Mouse (Mus musculus) left cerebral cortex, adult 11 months (tissue): ENCODE results near the gene Gm10282.

ENCODE experiments used
- DNase-seq: peaks from one replicate; pipeline ENCODE4 v3.0.0; 2022; ENCODE audit warnings: low spot score

Gm10282 gene

GRCm38 (mm10) chr8:72298928-72299327 lies 6.1 kb downstream of the Gm10282 start:
- no peak for DNase-seq

GRCm38 (mm10) chr8:72296561-72296960 lies 8.5 kb downstream of the Gm10282 start:
- no peak for DNase-seq

GRCm38 (mm10) chr8:72295679-72296078 lies 9.4 kb downstream of the Gm10282 start:
- DNase-seq: peak; percentile 49

DNA sequence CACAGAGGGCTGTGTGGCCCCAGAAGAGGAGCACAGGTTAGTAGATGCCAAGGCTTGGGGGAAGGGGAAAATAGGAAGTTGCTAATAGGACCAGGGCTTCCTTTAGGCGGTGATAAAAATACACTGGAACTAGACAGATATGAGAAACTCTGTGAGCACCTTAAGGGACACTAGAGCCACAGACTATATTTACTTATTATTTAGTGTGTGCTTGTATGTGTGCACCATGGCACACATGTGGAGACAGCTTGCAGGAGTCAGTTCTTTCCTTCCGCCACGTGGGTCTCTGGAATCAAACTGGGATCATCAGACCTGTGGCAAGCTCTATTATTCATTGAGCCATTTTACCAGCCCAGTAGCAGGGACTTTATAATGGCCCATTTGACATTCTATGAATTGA lies 9.9 kb downstream of the Gm10282 start:
- no peak for DNase-seq

DNA sequence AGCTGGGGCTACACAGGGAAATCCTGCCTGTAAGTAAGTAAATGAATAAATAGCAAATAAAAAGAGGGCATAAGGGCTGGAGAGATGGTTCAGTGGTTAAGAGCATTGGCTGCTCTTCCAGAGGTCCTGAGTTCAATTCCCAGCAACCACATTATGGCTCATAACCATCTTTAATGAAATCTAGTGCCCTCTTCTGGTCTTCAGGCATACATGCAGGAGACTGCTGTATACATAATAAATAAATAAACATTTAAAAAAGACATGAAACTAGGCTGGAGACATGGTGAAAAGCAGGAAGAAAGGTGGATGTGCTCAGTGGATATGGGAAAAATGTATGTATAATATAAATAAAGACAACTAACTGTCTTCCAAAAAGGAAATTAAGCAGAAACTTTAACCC lies 11.8 kb downstream of the Gm10282 start:
- no peak for DNase-seq

DNA sequence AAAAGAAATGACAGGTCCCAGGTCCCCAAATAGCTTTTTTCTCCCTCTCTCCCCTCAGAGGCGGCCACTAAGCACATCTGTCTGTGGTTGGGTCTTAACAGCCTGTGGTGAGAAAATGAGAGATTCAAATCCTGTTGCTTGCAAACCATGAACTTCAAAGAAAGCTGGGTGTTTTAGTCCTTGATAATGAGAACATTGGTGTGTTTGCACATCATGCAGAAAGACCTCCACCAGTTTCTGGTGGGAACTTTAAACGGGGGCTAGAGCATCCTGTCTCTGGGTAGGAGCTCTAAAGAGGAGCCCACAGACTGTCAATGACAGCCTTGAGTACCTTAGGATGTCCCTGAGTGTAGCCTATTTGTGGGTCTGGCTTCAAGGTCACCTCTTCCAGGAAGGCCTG lies 14.0 kb downstream of the Gm10282 start:
- DNase-seq: no peak

GRCm38 (mm10) chr8:72289051-72289450 lies 16.0 kb downstream of the Gm10282 start:
- no peak for DNase-seq

GRCm38 (mm10) chr8:72285285-72285684 lies 19.8 kb downstream of the Gm10282 start:
- DNase-seq: no peak

GRCm38 (mm10) chr8:72281634-72282033 lies 23.4 kb downstream of the Gm10282 start:
- no peak for DNase-seq

DNA sequence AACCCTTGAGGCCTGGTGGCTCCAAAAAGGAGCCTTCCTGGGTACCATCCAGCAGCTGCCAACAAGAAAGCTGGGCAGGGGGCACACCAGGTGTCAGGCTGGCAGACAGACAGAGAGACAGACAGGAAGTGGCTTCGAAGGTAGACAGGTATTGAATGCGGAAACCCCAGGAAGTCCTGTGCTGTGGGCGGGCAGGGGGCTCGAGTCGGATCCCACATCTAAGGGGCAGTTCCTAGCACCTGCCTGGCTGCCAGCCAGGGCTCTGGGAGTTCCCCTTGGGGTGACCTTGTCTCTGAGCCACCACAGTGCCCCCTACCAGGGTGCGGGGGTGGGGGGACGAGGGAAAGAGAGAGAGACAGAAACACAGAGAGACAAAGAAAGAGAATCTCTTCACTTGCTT lies 25.9 kb downstream of the Gm10282 start:
- DNase-seq: no peak

DNA sequence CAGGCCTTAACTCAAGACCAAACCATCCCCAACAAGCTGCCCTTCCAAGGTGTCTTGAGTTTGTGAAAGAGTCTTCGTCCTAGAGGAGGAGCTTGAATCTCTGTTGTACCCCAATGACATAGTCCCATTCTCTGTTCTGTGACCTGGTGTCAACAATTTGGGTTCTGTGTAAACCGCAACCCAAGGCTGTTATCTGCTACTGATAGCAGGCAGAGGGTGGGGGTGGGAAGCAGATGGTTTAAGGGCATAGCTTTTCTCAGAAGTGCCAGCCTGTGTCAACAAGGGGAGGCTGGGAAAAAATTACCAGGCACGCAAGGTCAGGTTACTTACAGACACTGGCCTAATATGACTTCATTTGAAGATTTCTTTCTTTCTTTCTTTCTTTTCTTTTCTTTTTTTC lies 27.8 kb downstream of the Gm10282 start:
- no peak for DNase-seq

DNA sequence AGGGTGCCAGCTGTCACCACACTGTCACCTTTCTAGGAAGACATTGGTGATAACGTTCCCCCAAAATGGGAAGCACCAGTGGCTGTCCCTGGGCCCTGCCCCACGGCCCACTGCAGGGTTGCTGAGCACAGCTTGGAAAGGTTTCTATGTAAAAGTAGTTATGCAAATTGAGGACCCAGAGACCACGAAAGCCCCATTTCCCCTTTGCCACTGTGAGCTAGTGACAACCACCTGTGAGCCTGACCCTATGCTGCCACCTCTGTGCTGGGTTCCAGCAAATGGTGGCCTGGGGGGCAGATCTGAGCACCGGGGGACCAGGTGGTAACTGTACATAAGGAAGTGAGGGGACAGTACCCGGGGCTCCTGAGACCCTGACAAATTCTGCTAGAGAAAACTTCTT lies 31.3 kb downstream of the Gm10282 start:
- no peak for DNase-seq

DNA sequence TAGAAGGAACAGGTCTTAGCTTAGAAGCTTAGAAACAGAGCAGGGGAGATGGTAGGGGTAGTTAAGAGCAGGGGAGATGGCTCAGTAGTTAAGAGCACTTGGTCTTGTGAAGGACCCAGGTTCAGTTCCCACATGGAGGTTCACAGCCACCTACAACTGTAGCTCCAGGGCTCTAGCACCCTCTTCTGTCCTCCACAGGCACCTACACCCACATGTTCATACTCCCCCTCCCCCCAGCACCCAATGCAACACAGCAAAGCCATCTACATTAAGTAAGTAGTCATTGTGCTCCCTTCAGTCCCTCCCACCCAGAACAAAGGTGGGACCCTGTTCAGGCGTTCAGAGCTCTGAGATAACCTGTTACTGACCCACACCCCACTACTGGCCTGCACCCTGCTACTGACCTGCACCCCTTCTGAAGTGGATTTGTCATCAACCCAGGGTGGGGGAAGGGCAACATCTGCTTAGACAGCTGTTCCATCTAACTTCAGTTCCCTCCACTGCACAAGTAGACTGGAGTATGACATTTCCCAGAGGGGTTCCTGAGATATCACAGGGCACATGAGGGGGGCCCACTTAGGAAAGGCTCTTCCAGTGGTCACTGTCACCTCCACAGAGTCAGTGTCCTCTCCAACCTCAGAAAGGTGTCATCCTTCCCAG lies 31.8 kb downstream of the Gm10282 start:
- no peak for DNase-seq

GRCm38 (mm10) chr8:72272361-72272760 lies 32.7 kb downstream of the Gm10282 start:
- peak; percentile 31 for DNase-seq

- DNase-seq: no peak
Observed at GRCm38 (mm10) chr8:72271691-72272090, 33.4 kb downstream of the Gm10282 start.

GRCm38 (mm10) chr8:72271051-72271660 lies 33.9 kb downstream of the Gm10282 start:
- no peak for DNase-seq

GRCm38 (mm10) chr8:72270606-72271005 lies 34.5 kb downstream of the Gm10282 start:
- no peak for DNase-seq

- DNase-seq: no peak
Observed at GRCm38 (mm10) chr8:72268356-72268755, 36.7 kb downstream of the Gm10282 start.

DNA sequence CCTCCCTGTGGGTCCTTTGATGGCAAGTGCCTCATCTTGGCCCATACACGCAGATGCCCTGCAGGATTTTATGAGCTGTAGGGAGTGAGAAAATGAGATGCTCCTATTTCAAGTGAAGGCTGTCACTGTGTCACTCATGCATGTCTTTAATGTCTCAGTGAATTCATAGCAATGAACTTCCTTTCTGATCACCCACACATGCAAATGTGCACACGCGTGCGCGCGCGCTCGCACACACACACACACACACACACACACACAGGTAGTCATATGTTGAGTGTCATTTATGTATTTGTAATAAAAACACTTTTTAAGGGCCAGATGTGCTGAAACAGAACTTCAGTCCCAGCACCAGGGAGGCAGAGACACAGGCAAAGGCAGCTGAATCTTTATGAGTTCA lies 38.0 kb downstream of the Gm10282 start:
- DNase-seq: no peak

GRCm38 (mm10) chr8:72266671-72267070 lies 38.4 kb downstream of the Gm10282 start:
- DNase-seq: no peak

- no peak for DNase-seq
Observed at GRCm38 (mm10) chr8:72265342-72265741, 39.7 kb downstream of the Gm10282 start.

DNA sequence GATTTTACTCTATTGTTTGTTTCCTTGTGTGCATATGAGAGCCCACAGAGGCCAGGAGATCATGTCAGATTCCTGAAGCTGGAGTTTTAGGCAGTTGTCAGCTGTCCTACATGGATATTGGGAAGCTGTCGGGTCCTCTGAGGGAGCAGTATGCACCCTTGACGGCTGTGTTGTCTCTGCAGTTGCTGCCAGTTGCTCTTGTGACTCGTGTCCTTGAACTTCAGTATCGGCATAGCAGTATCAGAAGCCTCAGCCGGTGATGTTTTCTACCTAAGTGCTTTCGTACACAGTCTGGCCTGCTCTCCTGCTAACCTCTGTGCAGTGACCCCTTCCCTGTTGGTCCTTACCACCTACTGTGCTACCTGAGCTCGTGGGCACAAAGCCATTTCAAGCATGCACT lies 41.6 kb downstream of the Gm10282 start:
- DNase-seq: no peak

- no peak for DNase-seq
Observed at GRCm38 (mm10) chr8:72262756-72263155, 42.3 kb downstream of the Gm10282 start.

DNA sequence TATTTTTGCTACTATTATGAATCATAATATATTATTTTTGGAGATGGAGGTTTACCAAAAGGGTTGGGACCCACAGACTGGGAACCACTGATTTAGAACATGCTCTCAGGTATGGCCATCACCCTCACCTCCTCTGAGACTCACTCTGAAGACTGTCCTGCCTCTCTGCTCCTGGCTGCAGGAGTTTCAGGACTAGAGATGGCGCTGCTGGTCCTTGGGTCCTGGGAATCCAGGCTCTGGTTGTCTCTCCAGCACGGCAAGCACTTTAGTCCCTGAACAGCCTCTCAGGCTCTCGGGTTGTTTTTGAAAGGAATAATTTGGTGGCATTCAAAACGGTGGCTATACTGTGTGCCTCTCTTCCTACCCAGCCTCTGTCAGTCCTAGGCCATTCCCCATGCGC lies 43.2 kb downstream of the Gm10282 start:
- DNase-seq: no peak
